Mouse (Mus musculus) ES-Bruce4 (cell line): ENCODE data around the gene Slc35b1. TPM values are rescaled to one million over a fixed set of nuclear protein-coding genes. Genes with fewer than 3 reads are reported as not detected.

Source experiments
- H3K27ac ChIP-seq: 2 replicates; pipeline ENCODE4 v1.5.1; 2012; ENCODE audit warnings: low read length, inconsistent platforms; ENCODE audit not compliant: insufficient read depth
- H3K27me3 ChIP-seq: 2 replicates; pipeline ENCODE4 v1.6.1; 2012; ENCODE audit warnings: mild to moderate bottlenecking, low read length, inconsistent platforms; ENCODE audit not compliant: control insufficient read depth, poor library complexity, insufficient read depth, severe bottlenecking
- H3K36me3 ChIP-seq: 2 replicates; pipeline ENCODE4 v1.6.1; 2012; ENCODE audit warnings: inconsistent platforms, mild to moderate bottlenecking, low read length, moderate library complexity; ENCODE audit not compliant: control insufficient read depth, poor library complexity, insufficient read depth, severe bottlenecking
- H3K4me1 ChIP-seq: one replicate; pipeline ENCODE4 v1.8.1; 2011; ENCODE audit warnings: low read length; ENCODE audit not compliant: control insufficient read depth, insufficient read depth
- H3K4me3 ChIP-seq: 2 replicates; pipeline ENCODE4 v1.5.1; 2011; ENCODE audit warnings: low read depth, mild to moderate bottlenecking, low read length
- H3K9ac ChIP-seq: 2 replicates; pipeline ENCODE4 v1.6.1; 2012; ENCODE audit warnings: low read depth, mild to moderate bottlenecking, inconsistent platforms; ENCODE audit not compliant: poor library complexity, severe bottlenecking
- H3K9me3 ChIP-seq: replicated peaks from 2 replicates; pipeline ENCODE4 v1.6.1; 2012; ENCODE audit warnings: mild to moderate bottlenecking, low read length, inconsistent platforms; ENCODE audit not compliant: control insufficient read depth, poor library complexity, insufficient read depth, severe bottlenecking
- CTCF ChIP-seq: IDR thresholded peaks from one replicate; pipeline ENCODE4 v1.8.1; 2011; ENCODE audit warnings: low read depth, low read length
- EP300 ChIP-seq: IDR thresholded peaks from 2 replicates; pipeline ENCODE4 v1.6.1; 2011; ENCODE audit warnings: low read depth, low read length; ENCODE audit not compliant: insufficient read depth
- POLR2A ChIP-seq: IDR thresholded peaks from one replicate; pipeline ENCODE4 v1.8.1; 2011; ENCODE audit warnings: low read length; ENCODE audit not compliant: insufficient read depth
- polyA plus RNA-seq: library from polyadenylated mRNA; stranded (reverse); fragments of >200 nt; gene quantifications from 2 replicates; pipeline ENCODE4 v1.2.4, GENCODE M21; 2011; ENCODE audit warnings: low read depth; ENCODE audit not compliant: missing spikeins, insufficient read depth, insufficient read length

The Slc35b1 gene
- polyA plus RNA-seq, 1 experiment = 47.7 TPM

- Histone ChIP-seq H3K9me3 (no peaks in the 10 kb centered on the region), H3K27ac (no peak overlapping the region), H3K9ac (no peak overlapping the region), H3K27me3 (no peaks in the 10 kb centered on the region), H3K4me1 (no peaks in the 10 kb centered on the region), H3K4me3 (no peak overlapping the region), H3K36me3 (peaks cover 3% of the 10 kb centered on the region; the same call in 1 of the 2 replicates)
- no peak for TF ChIP-seq EP300
- TF ChIP-seq POLR2A = no peak
- TF ChIP-seq CTCF = no peak
These were observed 31.8 kb upstream of the Slc35b1 start for GRCm38 (mm10) chr11:95352686-95353085.

- no peak overlapping the region for H3K27ac ChIP-seq
- peaks cover 3% of the 10 kb centered on the region; the same call in 1 of the 2 replicates for H3K36me3 ChIP-seq
These were observed 31.3 kb upstream of the Slc35b1 start for GRCm38 (mm10) chr11:95353226-95353625.

GRCm38 (mm10) chr11:95354228-95354944 lies 30.1 kb upstream of the Slc35b1 start:
- H3K4me3 ChIP-seq = no peak overlapping the region
- H3K4me1 ChIP-seq = no peaks in the 10 kb centered on the region
- TF ChIP-seq EP300 (no peak), POLR2A (no peak), CTCF (no peak)
- no peaks in the 10 kb centered on the region for H3K9me3 ChIP-seq
- H3K27me3 ChIP-seq = no peaks in the 10 kb centered on the region
- H3K9ac ChIP-seq = no peak overlapping the region
- H3K27ac ChIP-seq = no peak overlapping the region
- H3K36me3 ChIP-seq = peaks cover 3% of the 10 kb centered on the region; the same call in 1 of the 2 replicates

More at GRCm38 (mm10) chr11:95353226-95353625, 31.3 kb upstream of the Slc35b1 start:
- no peaks in the 10 kb centered on the region for H3K9me3 ChIP-seq
- H3K9ac ChIP-seq = no peak overlapping the region
- no peaks in the 10 kb centered on the region for H3K27me3 ChIP-seq
- TF ChIP-seq EP300 (no peak), POLR2A (no peak), CTCF (no peak)
- H3K4me3 ChIP-seq = no peak overlapping the region
- no peaks in the 10 kb centered on the region for H3K4me1 ChIP-seq

- Histone ChIP-seq H3K27me3 (no peaks in the 10 kb centered on the region), H3K36me3 (peaks cover 3% of the 10 kb centered on the region; the same call in 1 of the 2 replicates), H3K9me3 (no peaks in the 10 kb centered on the region), H3K9ac (no peak overlapping the region), H3K4me3 (no peak overlapping the region), H3K27ac (no peak overlapping the region), H3K4me1 (no peaks in the 10 kb centered on the region)
- TF ChIP-seq POLR2A (no peak), CTCF (no peak), EP300 (no peak)
These were observed 29.4 kb upstream of the Slc35b1 start for GRCm38 (mm10) chr11:95354945-95355660.

- H3K9ac ChIP-seq = no peak overlapping the region
- H3K4me3 ChIP-seq = no peak overlapping the region
- no peak for TF ChIP-seq CTCF
- no peak for TF ChIP-seq POLR2A
- no peak for TF ChIP-seq EP300
- no peaks in the 10 kb centered on the region for H3K27me3 ChIP-seq
- H3K4me1 ChIP-seq = no peaks in the 10 kb centered on the region
- H3K9me3 ChIP-seq = no peaks in the 10 kb centered on the region
- no peak overlapping the region for H3K27ac ChIP-seq
- H3K36me3 ChIP-seq = peaks cover 3% of the 10 kb centered on the region; the same call in 1 of the 2 replicates
These were observed 28.9 kb upstream of the Slc35b1 start for GRCm38 (mm10) chr11:95355661-95356011.

- no peak overlapping the region for H3K9ac ChIP-seq
- no peak overlapping the region for H3K27ac ChIP-seq
- no peaks in the 10 kb centered on the region for H3K4me1 ChIP-seq
- no peaks in the 10 kb centered on the region for H3K9me3 ChIP-seq
- H3K4me3 ChIP-seq = no peak overlapping the region
- TF ChIP-seq POLR2A (no peak), CTCF (no peak), EP300 (no peak)
- H3K36me3 ChIP-seq = peaks cover 3% of the 10 kb centered on the region; the same call in 1 of the 2 replicates
- no peaks in the 10 kb centered on the region for H3K27me3 ChIP-seq
These were observed 28.5 kb upstream of the Slc35b1 start for GRCm38 (mm10) chr11:95356039-95356438.
